Mouse (Mus musculus) hematopoietic stem cell, adult 5-6 weeks (primary cell): ENCODE results near the gene Nos3. TPM values are rescaled to one million over a fixed set of nuclear protein-coding genes. Genes with fewer than 3 reads are reported as not detected.

Experiments used
- ATAC-seq, 2 experiments: fragments of 125-278 bp in 1 of 2; replicated peaks in 1 of 2; 2 replicates each; pipeline ENCODE4 v1.8.0; 2016 to 2017; ENCODE audit warnings: inconsistent platforms in 2 of 2, mild to moderate bottlenecking in 2 of 2, moderate number of reproducible peaks in 2 of 2, low read depth in 1 of 2, moderate TSS enrichment in 1 of 2; ENCODE audit not compliant: low FRiP score in 2 of 2, poor library complexity in 2 of 2, severe bottlenecking in 2 of 2, insufficient read depth in 1 of 2, low TSS enrichment in 1 of 2
- total RNA-seq: library from RNA; stranded (forward); fragments of 172-1452, 232-1000 nt; gene quantifications from 2 replicates; pipeline ENCODE4 v1.2.3, GENCODE M21; 2017

Nos3 gene
- total RNA-seq, 1 experiment from 2014 or later, result not detected

DNA sequence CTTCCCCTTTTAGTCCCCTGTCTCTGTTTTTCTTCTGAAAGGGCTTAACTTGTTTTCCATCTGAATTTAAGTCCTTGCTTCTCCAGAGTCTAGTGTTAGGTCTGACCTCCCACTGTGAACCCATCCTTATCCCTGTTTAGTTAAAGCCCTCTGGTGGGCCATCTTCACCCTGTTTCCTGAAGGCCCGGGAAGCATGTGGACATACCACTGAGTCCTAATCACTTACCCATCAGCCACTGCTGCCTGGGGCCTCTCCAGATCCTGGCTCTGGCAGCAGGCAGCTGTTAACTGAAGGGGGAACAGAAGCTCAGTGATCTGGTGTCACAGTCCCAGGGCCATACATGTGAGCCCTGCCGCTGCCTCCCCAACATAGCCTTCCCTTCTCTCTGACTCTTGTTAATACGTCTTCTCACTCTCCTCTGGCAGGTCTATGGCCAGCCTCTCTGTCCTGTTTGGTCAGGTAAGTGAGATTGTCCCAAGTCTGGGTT lies 40.8 kb downstream of the Nos3 start:
- ATAC-seq, result no peak

- ATAC-seq, result no peak
These were observed 44.0 kb downstream of the Nos3 start for GRCm38 (mm10) chr5:24408651-24409050.

DNA sequence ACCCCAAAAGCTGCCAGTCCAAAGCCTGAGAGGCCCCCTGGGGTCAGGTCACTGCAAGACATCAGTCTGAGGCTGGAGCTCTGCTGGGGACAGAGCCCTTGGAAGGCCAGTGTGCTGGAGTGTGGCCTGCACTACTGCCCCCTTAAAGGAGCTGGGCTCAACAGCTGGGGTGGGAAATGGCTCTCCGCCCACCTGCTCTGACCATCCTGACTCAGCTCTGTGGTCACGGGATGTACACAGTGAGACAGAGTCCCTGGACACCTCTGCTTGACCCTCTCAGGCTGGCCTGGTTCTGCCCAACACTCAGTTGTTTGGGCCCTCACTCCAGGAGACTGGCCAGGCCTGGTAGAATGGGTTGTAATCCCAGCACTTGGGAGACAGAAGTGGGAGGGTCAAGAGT lies 44.9 kb downstream of the Nos3 start:
- ATAC-seq, result no peak

- ATAC-seq, result no peak
These were observed 47.5 kb downstream of the Nos3 start for GRCm38 (mm10) chr5:24412063-24412462.

DNA sequence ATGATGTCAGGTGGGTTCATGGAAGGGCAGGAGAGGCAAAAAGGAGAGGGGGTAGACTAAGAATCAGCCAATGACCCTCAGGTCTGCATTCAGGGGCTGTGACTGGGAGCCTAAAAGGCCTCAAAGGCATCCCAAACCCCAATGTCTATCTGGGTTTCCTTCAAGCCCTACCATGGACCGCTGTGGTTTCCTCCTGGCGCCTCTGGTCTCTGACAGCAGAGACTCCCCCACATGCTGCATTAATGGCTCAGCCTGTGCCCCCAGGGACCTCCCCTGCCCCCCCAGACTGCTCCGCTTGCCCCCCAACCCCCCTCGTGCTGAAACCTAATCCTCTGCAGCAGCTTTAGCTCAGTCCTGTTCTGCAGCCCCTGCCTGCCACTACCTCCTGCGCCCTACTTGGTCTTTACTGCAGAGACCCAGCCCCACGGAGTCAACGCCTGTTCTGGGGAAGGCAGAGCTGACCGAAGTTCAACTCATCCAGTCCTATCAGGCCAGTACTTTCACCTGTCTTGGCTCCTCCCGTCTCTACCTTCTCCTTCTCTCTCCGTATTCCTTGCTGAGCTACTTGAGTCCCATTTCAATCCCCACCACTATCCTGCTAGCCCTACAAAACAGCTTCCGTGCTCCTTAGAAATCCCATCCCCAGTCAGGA lies 48.6 kb downstream of the Nos3 start, which contains the start of gene Asic3:
Gene Asic3 (plus strand): TSS at position 351 of the 652 bp plus-strand sequence.
- peak; percentile 49 to 70; a peak in 3 of 4 replicates for ATAC-seq

GRCm38 (mm10) chr5:24413938-24414337 lies 49.3 kb downstream of the Nos3 start:
- ATAC-seq, result no peak

DNA sequence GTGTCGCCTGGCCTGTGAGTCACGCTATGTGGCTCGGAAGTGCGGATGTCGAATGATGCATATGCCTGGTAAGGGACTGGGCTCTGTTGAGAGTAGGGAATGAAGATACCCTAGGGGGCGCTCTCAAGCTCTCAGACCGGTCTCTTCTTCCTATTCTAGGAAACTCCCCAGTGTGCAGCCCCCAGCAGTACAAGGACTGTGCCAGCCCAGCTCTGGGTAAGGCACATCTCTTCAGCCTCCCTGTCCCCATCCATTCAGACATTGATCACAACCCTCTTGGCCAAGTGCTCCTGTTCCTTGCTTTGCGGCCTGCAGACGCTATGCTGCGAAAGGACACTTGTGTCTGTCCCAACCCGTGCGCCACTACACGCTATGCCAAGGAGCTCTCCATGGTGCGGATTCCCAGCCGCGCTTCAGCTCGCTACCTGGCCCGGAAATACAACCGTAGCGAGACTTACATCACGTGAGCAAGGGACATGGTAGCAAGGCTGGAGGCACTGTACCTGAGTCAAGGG lies 51.7 kb downstream of the Nos3 start:
- ATAC-seq, result peak; percentile 58 to 64

DNA sequence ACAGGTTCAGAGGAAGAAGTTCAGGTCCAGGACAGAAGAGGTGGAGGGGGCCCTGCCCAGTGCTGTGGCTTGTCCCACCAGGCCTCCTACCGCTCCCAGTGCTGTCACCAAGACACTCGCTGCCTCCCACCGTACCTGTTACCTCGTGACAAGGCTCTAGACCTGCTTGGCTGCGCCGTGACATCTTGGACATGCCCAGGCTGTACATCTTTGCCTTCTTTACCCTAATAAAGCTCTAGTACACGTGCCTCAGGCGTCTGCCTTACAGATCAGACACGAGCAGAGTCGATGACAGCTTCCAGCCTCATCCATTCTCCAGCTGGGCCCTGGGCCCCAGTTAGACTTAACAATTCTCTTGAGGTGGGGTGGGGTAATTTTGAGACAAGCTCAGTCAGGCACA lies 53.0 kb downstream of the Nos3 start:
- no peak for ATAC-seq

GRCm38 (mm10) chr5:24420381-24420780 lies 55.8 kb downstream of the Nos3 start:
- no peak for ATAC-seq

DNA sequence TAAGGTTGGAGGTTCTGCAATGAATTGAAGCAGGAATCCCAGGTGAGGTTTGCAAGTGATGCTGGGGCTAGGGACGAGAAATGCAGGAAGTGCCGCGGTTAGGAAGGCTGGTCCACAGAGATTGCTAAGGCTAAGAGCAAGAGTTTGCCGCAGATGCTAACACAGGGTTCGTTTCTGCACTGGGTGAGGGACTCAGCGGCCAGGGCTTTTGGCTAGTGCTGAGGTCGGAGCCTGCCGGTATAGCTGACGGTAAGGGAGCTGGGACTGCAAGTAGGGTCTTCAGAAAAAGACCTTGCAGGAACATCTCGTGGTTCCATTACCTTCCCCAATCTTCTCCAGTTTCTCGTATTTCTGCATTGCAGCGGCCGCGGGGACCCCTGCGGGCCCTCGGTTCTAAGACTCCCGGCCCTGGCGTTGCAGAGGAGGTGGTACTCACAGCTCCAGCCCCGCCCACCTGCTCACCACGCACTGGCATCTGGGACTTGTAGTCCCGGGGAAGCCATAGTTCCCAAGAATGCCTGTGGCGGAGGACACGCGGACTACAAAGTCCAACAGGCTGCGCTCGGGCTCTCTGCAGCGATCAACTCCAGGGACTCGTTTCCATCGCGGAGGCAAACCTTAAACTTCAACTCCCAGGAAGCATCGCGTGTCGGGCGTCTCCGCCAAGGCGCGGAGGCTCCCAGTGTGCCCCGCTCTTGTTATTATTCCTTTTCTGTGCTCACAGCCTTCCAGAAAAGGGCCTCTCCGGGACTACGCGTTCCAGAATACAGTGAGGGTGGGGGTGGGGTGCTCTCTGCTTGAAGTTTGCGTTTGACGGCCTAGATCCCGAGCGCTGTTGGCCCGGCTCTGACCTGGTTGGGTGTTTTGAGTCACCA lies 58.8 kb downstream of the Nos3 start, which contains the start of the genes Cdk5 and Slc4a2:
Gene Cdk5 (minus strand): TSS at position 402 of the 875 bp plus-strand sequence.
Gene Slc4a2 (plus strand): TSS at position 709 of the 875 bp plus-strand sequence.
- peak; percentile 95 for ATAC-seq

DNA sequence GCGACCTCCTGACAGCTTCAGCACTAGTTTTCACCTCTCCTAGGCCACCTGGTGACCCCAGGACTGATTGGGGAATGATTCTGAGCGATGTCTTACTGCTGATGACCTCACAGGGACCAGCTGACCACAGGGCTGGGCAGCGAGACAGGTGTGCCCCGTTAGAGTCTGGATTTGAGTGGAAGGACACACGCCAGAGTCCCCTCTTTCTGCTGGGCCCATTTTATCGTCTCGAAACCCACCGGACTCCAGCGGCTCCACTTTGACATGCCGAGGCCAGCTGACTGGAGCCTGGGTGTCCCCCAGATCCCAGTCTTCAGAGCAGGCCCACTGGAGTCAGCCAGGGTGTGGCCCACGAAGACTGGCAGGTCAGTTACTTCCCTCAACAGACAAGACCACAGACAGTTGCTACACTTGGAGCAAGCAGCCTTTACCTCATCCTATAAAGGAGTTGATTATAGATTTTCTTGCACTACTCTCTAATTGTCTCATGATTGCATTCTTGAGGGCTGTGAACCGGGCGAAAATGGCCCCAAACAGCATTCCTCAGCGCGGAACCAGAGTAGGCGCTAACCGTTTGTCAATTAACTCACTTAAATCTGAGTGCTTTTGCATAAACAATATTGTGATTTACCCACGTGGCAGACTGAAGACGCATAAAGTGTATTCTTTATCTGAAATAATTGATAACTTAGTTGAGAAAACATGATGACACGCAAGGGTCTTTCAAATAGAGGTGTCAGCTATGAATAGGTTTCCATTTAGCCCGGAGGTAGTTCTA lies 59.6 kb downstream of the Nos3 start:
- ATAC-seq, result no peak; a peak in 1 of 4 replicates

DNA sequence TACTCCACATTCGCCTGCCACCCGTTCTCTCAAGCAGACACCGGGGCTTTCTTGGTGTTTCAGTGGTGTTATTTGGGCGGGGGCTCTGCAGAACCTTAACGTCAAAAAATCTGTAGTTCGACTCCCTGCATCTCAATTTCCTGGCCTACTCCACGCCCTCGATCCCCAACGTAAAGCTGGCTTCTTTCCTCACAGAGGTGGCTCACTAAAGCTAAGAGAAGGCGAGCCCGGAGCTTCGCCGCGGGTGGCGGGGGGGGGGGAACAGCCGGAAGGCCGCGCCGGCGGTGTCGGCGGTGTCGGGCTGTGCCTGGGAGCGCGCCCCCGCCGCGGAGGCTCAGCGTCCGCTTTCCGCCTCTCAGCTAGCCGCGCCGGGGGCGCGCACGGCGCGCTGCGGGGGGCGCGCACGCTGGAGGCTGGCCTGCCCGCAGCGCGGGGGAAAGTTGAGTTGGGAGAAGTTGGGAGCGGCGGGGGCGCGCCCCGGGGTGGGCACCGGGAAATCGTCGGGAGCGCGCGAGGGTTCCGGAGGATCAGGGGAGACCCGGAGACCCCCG lies 60.3 kb downstream of the Nos3 start:
- ATAC-seq, result peak; percentile 8 to 18; a peak in 1 of 4 replicates

GRCm38 (mm10) chr5:24425421-24426036 lies 60.9 kb downstream of the Nos3 start:
- peak in 1 of 2 experiments; percentile 8; a peak in 1 of 4 replicates for ATAC-seq

- ATAC-seq, result no peak
These were observed 61.4 kb downstream of the Nos3 start for GRCm38 (mm10) chr5:24426037-24426432.

DNA sequence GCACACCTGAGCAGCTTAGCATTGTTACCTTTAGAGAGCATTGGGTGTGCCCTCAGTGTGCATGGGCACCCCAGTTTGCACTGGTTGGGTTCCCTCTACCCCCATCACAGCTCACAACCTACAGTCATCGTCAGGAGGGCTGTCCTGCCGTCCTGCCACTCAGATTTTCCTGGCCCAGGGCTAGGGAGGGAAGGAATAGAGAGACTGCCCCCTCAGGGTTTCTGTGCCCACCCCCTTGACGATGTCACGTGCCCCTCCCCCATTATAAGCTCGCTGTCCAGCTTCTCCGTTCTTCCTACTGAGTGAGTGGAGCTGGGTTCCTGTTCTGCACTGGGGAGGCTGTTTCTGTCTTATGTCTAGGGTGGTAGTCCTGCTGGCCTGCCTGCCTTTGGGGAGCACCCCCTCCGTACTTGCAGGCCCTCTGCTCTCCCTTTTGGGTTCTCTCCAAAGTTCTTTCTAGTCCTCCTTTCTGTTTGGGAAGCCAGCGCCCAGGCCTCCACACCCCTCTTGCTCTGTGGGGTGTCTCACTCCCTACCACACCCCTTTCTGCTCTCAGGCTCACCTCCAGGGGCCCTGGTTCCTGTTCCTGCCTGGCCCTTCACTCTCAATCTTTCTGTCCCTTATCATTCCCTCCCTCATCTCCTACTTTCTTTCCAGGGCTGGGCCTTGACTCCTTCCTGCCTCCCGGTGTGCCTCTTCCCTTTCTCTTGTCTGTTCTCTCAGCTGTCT lies 62.1 kb downstream of the Nos3 start:
- ATAC-seq, result no peak

- no peak for ATAC-seq
These were observed 62.6 kb downstream of the Nos3 start for GRCm38 (mm10) chr5:24427285-24427633.
